Mouse (Mus musculus): ENCODE data around the gene Susd4. TPM values are rescaled to one million over a fixed set of nuclear protein-coding genes. Genes with fewer than 3 reads are reported as not detected.

Gene Susd4
- polyA plus RNA-seq, 2 experiments from 2014 or later = 2.4 to 2.6 TPM

DNA sequence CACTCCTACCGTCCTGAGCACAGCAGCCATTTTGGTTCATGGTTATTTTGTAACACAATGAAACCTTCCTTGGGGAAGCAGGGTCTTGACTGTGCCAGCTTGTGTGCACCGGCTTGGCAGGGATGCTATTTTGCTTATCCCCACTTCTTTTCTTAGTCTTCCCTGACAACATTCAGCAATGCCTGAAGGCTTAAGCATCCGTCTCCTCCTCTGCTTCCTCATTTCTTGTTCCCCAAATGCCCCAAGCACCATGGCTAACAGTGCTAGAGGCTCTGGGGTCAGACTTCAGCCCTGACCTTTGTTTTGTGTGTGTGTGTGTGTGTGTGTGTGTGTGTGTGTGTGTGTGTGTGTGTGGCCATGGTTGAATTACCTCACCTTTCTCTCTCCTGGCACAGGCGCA is 159.2 kb downstream of the Susd4 start:
- ATAC-seq = no peak

DNA sequence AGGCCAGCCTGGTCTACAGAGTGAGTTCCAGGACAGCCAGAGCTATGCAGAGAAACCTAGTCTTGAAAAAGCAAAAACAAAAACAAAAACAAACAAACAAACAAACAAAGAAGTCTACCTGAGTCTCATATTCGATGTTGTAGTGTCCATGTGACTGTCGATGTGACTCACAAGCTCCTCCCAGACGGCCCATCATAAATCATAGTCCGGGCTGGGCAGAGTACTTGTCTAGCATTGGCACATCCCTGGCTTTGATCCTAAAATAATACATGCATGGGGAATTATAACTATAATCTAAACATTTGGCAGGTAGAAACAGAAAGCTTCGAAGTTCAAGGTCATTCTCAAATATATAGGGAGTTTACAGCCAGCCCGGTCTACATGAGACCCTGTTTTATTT is 162.8 kb downstream of the Susd4 start:
- no peak for ATAC-seq

DNA sequence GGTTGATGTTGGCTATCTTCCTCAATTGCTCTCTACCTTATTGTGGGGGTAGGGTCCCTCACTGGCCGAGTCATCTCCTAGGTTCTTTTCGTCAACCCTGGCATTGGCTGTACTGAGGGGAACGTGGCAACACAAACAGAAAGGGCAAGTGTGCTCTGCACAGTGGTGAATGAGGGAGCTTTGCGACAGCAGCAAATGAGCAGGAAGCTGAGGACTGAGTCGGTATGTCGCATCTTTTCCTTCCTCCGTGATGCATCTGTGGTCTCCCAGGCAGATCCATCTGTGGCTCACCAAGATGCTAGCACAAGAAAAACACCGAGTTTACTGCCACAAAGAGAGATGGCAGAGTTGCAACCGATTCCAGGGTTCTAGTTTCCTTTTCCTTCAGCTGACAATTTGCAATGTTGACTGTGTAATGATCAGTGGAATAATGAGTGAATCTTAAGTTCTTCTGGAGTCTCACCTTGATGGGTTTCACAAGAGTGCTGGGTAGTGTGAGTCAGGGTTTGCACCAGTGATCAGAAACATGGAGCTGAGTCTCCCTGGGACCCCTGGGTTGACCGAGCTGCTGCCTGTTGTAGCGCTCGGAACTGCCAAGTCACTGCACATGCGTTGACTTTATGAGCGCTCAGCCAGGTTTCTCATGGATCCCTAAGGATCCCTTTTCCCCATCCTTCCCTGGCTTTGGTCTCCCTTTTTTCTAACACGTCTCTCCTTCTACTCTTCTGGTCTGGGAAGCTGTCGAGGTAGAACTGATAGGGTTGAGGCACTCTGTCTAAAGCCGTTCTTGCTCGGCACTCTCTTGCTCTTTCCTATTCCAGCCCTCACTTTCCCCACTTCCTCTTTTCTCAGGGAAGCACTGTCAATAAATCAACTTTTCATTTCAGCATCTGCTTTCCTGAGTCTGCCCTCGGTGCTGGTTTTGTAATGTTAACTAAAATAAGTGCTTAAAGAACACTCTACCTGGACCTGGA is 164.5 kb downstream of the Susd4 start:
- ATAC-seq = no peak

DNA sequence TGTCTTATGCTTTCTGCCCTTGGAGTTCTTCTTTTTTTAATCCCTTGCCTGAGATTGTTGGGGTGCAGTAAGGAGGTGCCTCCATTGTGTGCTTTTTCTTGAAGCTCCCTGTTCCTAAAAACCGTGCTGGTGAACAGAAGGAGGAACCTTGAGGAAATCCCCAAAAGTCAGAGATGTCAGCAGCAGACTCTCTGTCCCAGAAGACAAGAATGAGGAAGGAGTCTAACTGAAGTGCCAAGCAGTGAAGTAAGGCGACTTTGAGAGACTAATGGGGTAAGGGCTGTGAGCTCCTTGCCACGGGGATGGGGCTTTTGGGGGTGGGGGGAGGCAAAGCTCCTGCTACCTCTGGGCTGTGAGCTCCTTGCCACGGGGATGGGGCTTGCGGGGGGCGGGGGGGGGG is 171.8 kb downstream of the Susd4 start:
- no peak for ATAC-seq

DNA sequence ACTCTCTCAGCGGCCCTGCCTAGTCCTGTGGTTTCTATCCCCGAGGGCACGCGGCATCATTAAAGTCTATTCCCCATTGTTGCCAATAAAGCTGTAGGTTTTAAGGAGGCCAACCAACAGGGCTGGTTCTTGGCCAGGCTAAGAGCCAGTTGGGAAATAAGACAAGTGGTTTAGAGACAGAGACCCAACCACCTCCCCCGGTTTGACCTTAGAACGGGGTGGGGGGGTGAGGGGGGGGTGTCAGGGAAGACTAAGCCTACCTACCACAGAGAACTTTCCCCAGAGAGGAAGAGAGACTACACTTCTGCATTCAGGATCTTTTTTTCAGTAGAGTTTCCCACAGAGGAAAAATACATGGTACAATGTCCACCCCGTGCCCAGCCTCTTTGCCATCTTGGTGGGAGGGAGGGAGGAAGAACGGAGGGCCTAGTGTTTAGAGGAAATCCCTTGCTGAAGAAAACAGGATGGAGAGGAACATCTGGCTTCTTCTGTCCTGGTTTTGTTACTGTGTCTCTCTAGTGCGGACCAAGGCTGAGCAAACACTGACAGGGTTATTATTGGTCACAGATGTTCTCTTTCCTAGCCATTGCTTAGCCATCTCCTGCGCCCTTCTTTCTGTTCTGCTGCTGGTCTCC is 173.9 kb downstream of the Susd4 start:
- ATAC-seq = no peak

DNA sequence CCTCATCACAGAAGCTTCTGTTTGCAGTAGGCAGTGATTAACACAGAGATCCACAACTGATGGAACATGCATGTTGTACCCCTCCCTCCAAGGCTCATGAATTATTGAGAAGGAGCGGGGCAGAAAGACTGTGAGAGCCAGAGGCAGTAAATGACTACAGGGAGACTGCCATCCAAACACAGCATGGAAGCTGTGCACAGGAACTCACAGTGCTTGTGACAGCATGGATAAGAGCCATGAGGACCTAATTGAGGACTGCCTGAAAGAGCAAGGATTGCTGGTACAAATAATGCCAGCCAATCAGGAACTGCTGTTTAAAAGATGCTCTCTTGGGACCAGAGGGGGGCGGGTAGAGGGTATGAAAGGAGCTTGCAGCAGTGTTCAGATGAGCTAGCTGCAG is 178.3 kb downstream of the Susd4 start:
- no peak for ATAC-seq

DNA sequence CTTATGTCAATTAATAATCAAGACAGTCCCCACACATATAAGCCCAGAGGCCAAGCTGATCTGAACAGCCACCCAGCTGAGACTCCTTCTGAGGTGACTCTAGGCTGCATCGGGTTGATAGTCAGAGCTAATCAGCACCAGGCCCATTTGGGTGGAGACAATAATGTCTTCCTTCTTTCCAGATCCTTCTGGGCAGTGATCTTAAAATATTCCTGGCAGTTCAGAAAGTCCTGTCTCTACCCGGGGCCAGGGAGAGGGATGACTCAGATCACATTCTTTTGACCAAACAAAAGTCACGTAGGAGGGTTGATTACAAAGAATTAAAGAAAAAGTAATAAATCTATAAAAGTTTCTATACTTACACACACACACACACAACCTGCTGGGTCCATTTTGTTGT is 180.3 kb downstream of the Susd4 start:
- ATAC-seq = no peak

DNA sequence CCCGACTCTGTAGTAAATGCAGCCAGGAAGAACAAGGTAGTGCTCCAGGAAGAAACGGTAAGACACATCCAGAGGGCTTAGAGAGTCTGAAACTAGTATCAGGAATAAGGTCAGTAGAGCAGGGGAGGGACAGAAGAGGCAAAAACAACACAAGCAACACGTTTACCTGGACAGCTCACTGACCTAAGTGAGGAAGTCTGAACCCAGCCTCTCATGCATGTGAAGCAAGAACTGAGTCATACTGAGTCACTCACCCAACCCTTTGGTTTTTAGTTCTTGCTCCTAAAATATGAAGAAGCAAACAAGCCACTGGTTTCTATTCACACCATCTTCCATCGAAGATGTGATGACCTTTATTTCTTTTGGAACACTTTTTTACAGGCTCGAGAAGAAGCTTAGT is 181.0 kb downstream of the Susd4 start:
- no peak for ATAC-seq

DNA sequence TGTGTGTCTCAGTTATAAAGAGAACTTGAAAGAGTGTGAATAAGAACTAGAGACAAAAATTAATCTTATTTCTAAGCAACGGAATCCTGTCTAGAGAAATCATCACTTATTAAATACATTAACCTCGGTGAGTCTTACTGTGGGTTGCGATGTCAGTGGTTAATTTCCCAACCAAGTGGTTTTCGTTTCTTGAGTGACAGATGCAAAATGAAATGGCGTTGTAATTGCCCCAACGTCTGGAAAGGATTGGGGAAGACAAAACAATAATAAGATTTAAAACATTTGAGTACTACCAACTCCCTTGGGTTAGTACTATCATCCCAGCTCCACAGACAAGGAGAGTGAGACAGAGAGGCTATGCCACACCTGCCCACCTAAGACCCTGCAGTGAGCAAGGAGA is 181.9 kb downstream of the Susd4 start:
- ATAC-seq = no peak

Other genes with a start within 250 kb of the Susd4 start
- 10 to 100 TPM; 38.3 to 52.4 TPM for gene Capn2, start 246.3 kb upstream of the Susd4 start, polyA plus RNA-seq (2017; shearing (Covaris generic))
- gene Capn8, start 198.9 kb upstream of the Susd4 start, polyA plus RNA-seq (2017; shearing (Covaris generic)) = not detected
- not detected for gene Ccdc185, start 14.7 kb upstream of the Susd4 start, polyA plus RNA-seq (2017; shearing (Covaris generic))
- gene Tlr5, start 190.9 kb downstream of the Susd4 start, polyA plus RNA-seq (2017; shearing (Covaris generic)) = under 1 TPM in 1 of 2 experiments, not detected in 1; 0.34 TPM

All from CD4-positive, CD25-positive, alpha-beta regulatory T cell, adult 4 months (primary cell).